Mouse (Mus musculus) layer of hippocampus, adult 11-12 months (tissue): ENCODE data around the gene Olfr10.

Experiments used
- DNase-seq: peaks from one replicate; pipeline ENCODE4 v3.0.0; 2022; ENCODE audit warnings: low spot score

The Olfr10 gene

GRCm38 (mm10) chr11:49326726-49327125 lies 22.2 kb downstream of the Olfr10 start:
- peak; percentile 3 for DNase-seq

DNA sequence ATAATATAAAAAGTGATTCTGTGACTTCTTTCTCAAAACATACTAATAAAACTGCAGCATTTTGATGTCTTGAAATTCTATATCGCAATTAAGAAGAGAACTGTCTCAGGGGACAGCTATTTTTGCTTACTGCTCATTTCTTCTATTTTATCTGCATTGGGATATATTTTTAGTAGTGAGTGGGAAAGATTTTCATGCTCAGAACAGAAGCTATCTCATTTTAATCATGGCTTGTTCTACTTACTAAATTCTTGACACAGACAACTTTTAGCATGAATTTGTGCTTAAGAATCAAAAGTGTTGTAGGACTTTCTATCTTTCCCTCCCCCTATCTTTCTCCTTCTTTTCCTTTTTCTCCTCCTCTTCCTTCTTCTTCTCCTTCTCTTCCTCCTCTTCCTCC lies 25.1 kb downstream of the Olfr10 start:
- DNase-seq, result no peak

- DNase-seq, result no peak
Observed at GRCm38 (mm10) chr11:49334888-49335287, 30.3 kb downstream of the Olfr10 start, which contains the start of gene Olfr1390. TSS of gene Olfr1390 (plus strand) at chr11:49335188.

- DNase-seq, result no peak
Observed at GRCm38 (mm10) chr11:49337150-49337832, 32.8 kb downstream of the Olfr10 start.
